Mouse (Mus musculus) myocyte (in vitro differentiated cells): ENCODE measurements around the gene Spata3.
"Not testable (repeated sequence)": the region's sequence is repeated elsewhere in the genome, so short reads cannot be mapped to it uniquely, and the experiment has no call there.

Source experiments
- E2F4 ChIP-seq: IDR thresholded peaks from one replicate; pipeline ENCODE4 v1.6.1; 2011; ENCODE audit warnings: mild to moderate bottlenecking, control low read depth, moderate library complexity; ENCODE audit not compliant: insufficient read depth
- MAX ChIP-seq: IDR thresholded peaks from one replicate; pipeline ENCODE4 v1.6.1; 2011; ENCODE audit warnings: low read depth, mild to moderate bottlenecking, control low read depth
- MYOD1 ChIP-seq, 3 experiments: IDR thresholded peaks; one replicate each; pipeline ENCODE4 v1.6.1; 2011; ENCODE audit warnings: control low read depth in 2 of 3, low read depth in 2 of 3, mild to moderate bottlenecking in 2 of 3, moderate library complexity in 1 of 3; ENCODE audit not compliant: insufficient read length in 2 of 3, control insufficient read depth in 1 of 3
- POLR2A ChIP-seq: IDR thresholded peaks from one replicate; pipeline ENCODE4 v1.6.1; 2011; ENCODE audit warnings: low read depth, mild to moderate bottlenecking, control low read depth, moderate library complexity; ENCODE audit not compliant: insufficient read length
- POLR2AphosphoS2 ChIP-seq: IDR thresholded peaks from one replicate; pipeline ENCODE4 v1.6.1; 2011; ENCODE audit warnings: low read depth, control low read depth; ENCODE audit not compliant: insufficient read length
- TCF12 ChIP-seq: IDR thresholded peaks from one replicate; pipeline ENCODE4 v1.6.1; 2011; ENCODE audit warnings: mild to moderate bottlenecking, control low read depth; ENCODE audit not compliant: poor library complexity, insufficient read depth, severe bottlenecking
- USF1 ChIP-seq: IDR thresholded peaks from one replicate; pipeline ENCODE4 v1.6.1; 2011; ENCODE audit warnings: low read depth, mild to moderate bottlenecking, control low read depth, moderate library complexity

DNA sequence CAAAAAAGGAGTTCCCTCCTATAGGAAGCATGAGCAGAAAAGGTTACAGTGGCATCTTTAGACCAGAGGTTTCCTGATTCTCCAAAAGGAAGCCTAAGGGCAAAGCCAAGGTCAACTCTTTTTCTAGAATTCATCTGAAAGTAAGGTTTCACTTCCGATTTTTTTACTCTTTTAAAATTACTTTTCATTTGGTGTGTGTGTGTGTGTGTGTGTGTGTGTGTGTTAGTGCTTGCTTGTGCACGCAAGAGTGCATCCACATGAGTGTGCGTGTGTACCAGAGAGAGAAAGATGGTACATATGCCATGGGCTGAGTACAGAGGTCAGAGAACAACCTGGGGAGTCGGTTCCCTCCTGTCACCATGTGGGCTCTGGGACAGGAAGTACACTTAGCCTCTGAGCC is 27.7 kb upstream of the Spata3 start:
- not testable (repeated sequence) for TF ChIP-seq MYOD1 (IDR thresholded peaks at IDR 0.05; ENCODE audit: control insufficient read depth in 1 of 3, insufficient read length in 2 of 3, low read depth in 2 of 3); POLR2A; USF1; POLR2AphosphoS2; E2F4; MAX; TCF12
